Mouse (Mus musculus) hindbrain, embryonic 10.5 days (tissue): ENCODE data around the gene Kif3b. TPM values are rescaled to one million over a fixed set of nuclear protein-coding genes. Genes with fewer than 3 reads are reported as not detected.
"Not testable (repeated sequence)": the region's sequence is repeated elsewhere in the genome, so short reads cannot be mapped to it uniquely, and the experiment has no call there.

Experiments
- DNase-seq: peaks from one replicate; pipeline ENCODE4 v3.0.0-alpha.2; 2017; ENCODE audit warnings: low spot score
- H3K27ac ChIP-seq: fragments of 300-500 bp; sonication (generic); 2 replicates; pipeline ENCODE4 v1.5.1; 2016; ENCODE audit warnings: mild to moderate bottlenecking, moderate library complexity
- H3K27me3 ChIP-seq: fragments of 300-500 bp; sonication (generic); 2 replicates; pipeline ENCODE4 v1.6.1; 2016; ENCODE audit warnings: mild to moderate bottlenecking; ENCODE audit not compliant: poor library complexity, insufficient read depth, severe bottlenecking
- H3K36me3 ChIP-seq: fragments of 300-500 bp; sonication (generic); 2 replicates; pipeline ENCODE4 v1.6.1; 2016; ENCODE audit warnings: mild to moderate bottlenecking, moderate library complexity
- H3K4me1 ChIP-seq: fragments of 300-500 bp; sonication (generic); replicated peaks from 2 replicates; pipeline ENCODE4 v1.6.1; 2016; ENCODE audit warnings: mild to moderate bottlenecking
- H3K4me3 ChIP-seq: fragments of 300-500 bp; sonication (generic); 2 replicates; pipeline ENCODE4 v1.5.1; 2016; ENCODE audit warnings: mild to moderate bottlenecking, moderate library complexity
- H3K9me3 ChIP-seq: fragments of 300-500 bp; sonication (generic); 2 replicates; pipeline ENCODE4 v1.6.1; 2016; ENCODE audit warnings: mild to moderate bottlenecking, moderate library complexity
- WGBS: fragments of 180-500 bp; shearing (Covaris S2); methylation state at CpG from one replicate; pipeline ENCODE4 v1.1.7; 2016; 5-methylcytosine and 5-hydroxymethylcytosine counted together
- polyA plus RNA-seq: library from polyadenylated mRNA; unstranded; fragments of >200 nt; fragmentation: Nextera tagmentation; extraction: Ambion mirVana; gene quantifications from 2 replicates; pipeline ENCODE4 v1.2.1, GENCODE M21; 2016

Gene Kif3b
- 7.3 and 9.3 TPM in 2 replicates for polyA plus RNA-seq

DNA sequence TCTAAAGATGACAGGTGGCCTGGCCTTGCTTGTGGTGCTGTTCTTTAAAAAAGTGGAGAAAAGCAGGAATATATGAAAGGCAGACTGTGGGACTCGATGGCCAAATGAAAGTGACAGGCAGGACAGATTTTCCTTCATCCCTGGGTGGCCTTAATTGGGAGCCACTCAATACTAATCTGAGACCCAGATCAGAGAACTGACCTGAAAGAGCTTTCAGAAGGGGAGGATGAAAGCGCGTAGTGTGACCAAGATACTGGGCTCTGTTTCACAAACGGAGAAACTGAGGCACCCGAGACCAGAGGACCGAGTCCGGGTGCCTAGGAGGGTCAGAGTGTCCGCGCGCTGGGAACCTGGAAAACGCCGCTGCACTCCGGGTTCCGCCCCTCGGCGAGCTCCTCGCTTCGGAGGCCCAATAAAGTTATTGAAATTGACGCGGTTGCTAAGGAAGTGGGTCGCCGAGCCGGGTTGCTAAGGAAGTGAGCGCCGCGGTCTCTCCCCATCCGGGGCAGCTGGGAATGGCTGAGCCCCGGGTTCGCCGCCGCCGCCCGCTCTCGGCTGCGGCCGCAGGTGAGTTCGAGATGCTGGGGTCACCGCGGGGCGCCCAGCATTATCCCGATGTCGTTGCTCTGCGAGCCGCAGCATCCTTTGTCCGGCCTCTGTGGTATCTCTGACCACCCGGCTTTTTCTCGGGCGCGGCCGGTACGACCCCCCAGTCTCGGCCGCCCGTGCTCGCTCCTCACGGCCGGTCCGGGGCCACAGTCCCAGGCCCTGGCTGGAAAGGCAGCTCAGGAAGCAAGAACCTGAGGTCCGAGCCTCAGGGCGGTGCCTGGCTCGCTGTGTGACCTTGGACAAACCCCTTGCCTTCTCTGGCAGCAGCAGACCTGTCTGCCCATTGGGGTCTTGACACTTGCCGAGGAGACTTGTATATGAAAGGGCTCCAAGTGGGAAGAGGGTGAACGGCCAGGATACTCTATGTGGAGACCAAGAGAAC is at the start of gene Kif3b:
Gene Kif3b (plus strand): TSS at position 476 of the 991 bp plus-strand sequence.
- no peaks in the 10 kb centered on the region for H3K9me3 ChIP-seq
- H3K4me3 ChIP-seq = peak within 1 kb of the TSS; percentile 99
- under 1% methylated on average over 63 of the region's 63 CpGs for WGBS
- no peaks in the 10 kb centered on the region; the same call in 1 of the 2 replicates for H3K36me3 ChIP-seq
- DNase-seq = peak; percentile 91
- H3K27me3 ChIP-seq = no peaks in the 10 kb centered on the region
- H3K4me1 ChIP-seq = peaks cover 25% of the 10 kb centered on the region
- peak within 1 kb of the TSS; percentile 92 for H3K27ac ChIP-seq

DNA sequence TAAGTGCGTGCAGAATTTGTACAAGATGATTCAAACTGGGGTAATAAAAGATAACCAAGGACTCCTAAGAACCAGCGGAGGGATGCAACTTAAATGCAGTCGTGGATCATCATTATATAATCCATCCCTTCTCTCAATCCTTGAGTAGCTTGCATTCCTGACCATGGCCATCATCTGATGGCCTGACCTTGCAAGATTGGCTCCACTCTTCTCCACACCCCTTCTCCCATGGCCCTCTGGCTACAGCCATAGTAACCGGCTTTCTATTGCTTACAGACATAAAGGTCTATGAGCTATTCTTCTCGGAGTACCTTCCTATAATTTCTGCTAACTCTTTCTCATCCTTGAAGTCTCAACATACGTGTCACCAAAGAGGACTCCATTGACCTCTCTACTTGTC is 49.1 kb upstream of the Kif3b start:
- H3K9me3 ChIP-seq = no peaks in the 10 kb centered on the region
- peak overlapping the region; percentile 80 for H3K4me3 ChIP-seq
- peaks cover 46% of the 10 kb centered on the region for H3K36me3 ChIP-seq
- H3K27me3 ChIP-seq = no peaks in the 10 kb centered on the region
- 70% methylated on average over 6 of the region's 6 CpGs for WGBS
- H3K27ac ChIP-seq = peak overlapping the region; percentile 99
- peaks cover 44% of the 10 kb centered on the region for H3K4me1 ChIP-seq
- DNase-seq = no peak

- H3K27ac ChIP-seq = no peak overlapping the region
- DNase-seq = no peak
- H3K36me3 ChIP-seq = peaks cover 86% of the 10 kb centered on the region
- H3K4me3 ChIP-seq = no peak overlapping the region
- no peaks in the 10 kb centered on the region for H3K27me3 ChIP-seq
- no peaks in the 10 kb centered on the region for H3K9me3 ChIP-seq
- no peaks in the 10 kb centered on the region for H3K4me1 ChIP-seq
- WGBS = 96% methylated on average over 5 of the region's 5 CpGs
Measured at GRCm38 (mm10) chr2:153249751-153250150, 41.5 kb upstream of the Kif3b start.

DNA sequence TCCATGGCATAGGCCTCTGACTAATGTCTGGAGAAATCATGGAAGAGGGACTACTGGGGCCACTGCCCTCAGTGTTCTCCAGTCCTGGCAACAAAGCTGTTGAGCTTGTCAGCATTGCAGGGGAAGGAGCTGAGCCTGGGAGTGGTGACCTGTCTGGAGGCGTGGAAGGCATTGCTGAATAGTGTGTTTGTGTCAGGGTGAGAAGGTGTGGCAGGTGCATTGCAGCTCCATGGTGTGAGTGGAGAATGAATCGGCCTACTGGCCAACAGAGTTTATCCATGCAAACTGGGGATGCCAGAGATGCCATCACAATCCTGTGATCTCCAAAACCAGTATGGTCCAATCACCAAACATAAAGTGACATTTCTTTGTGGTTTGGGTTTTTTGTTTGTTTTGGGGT is 34.6 kb upstream of the Kif3b start:
- WGBS = 90% methylated on average over 2 of the region's 2 CpGs
- Histone ChIP-seq H3K36me3 (peaks cover 76% of the 10 kb centered on the region), H3K4me3 (no peak overlapping the region), H3K27me3 (no peaks in the 10 kb centered on the region), H3K4me1 (no peaks in the 10 kb centered on the region), H3K27ac (no peak overlapping the region), H3K9me3 (no peaks in the 10 kb centered on the region)
- DNase-seq = no peak

DNA sequence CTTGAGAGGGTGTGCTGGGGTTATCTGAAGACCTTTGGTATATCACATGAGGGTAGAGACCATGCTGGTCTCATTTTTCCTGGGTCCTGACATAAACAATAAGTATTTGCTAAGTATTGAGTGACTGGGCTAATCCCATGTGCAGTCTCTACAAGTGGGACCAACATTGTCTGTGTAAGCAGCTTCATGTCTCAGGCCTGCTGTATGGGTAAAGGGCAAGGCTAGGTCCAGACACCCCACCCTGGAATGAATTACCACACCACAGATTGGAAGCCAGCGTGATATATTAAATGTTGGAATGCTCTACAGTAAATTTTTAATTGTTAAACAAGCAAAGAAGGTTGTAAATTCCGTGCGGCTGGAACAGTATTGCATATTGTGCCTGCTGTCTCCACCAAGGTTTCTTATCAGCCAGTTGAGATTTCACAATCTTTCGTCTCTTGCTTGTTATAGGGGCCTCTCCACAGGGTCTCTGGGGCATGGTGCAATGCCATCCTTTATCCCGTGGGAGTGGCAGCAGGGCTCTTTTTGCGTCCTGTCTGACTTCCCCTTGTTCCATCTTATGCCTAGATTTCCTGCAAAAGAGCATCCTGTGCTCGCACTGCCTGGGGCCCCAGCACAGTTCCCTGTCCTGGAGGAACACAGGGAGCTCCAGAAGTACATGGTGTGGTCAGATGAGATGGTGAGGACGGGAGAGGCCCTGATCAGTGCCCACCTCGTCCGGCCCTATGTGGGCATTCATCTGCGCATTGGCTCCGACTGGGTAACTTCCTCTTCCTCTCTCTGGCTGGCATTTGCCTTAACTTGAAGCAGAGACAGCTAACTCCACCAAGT is 32.0 kb upstream of the Kif3b start:
- Histone ChIP-seq H3K4me3 (no peak overlapping the region), H3K27me3 (no peaks in the 10 kb centered on the region), H3K4me1 (no peaks in the 10 kb centered on the region), H3K36me3 (peaks cover 77% of the 10 kb centered on the region), H3K27ac (no peak overlapping the region), H3K9me3 (no peaks in the 10 kb centered on the region)
- DNase-seq = no peak
- WGBS = 88% methylated on average over 12 of the region's 12 CpGs

DNA sequence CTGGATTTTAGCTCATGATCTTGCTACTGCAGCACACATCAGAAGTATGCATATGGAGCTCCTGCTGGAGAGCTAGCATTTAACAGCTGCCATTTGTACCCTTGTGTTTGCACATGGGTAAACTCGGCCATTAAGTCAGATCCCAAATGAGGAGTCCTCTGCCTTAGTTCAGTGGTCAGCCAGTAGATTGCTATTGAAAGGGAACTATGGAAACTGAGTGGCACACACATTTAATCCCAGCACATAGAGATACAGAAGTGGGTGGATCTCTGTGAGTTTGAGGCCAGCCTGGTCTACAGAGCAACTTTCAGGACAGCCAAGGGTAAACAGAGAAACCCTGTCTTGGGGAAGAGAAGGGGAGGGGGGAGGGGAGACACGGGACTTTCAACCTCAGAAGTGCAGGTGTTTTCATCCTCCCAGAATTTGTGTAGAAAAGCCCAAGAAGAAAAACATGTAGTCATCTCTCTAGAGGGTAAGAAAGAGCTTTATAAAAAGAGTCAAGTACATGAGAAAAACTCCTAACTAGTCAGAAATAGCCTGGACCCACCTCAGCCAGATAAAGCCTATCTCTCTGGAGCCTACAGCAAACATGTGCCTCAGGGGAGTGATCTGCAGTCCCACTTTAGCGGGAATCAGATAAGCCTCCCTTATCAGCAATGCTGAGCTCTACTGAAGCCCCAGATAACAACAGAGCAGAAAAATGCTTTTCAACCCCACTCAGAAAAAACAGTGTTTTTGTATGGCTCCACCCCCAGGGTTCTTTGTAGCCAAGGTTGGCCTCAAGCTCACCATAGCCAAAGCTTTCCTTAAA is 31.1 kb upstream of the Kif3b start:
- H3K27me3 ChIP-seq = no peaks in the 10 kb centered on the region
- 73% methylated on average over 3 of the region's 3 CpGs for WGBS
- H3K9me3 ChIP-seq = no peaks in the 10 kb centered on the region
- H3K4me1 ChIP-seq = no peaks in the 10 kb centered on the region
- DNase-seq = no peak
- peaks cover 77% of the 10 kb centered on the region for H3K36me3 ChIP-seq
- H3K4me3 ChIP-seq = no peak overlapping the region
- no peak overlapping the region for H3K27ac ChIP-seq

DNA sequence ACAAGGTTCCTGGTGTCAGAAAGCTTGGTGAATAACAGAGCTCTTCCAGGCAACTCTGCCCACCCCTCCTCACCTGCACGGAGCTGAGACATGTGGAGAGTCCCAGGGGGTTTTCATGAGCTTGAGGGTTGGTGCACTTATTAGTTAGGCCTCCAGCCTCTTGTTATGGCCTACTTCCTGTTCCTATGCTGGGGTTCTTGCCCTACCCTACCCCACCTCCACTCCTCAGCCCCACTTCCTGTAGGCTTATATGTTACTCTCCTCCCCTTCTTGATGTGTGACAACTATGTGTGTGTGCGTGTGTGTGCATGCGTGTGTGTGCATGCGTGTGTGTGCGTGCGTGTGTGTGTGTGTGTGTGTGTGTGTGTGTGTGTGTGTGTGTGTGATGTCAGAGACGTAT is 28.2 kb upstream of the Kif3b start:
- Histone ChIP-seq H3K27me3 (no peaks in the 10 kb centered on the region), H3K36me3 (peaks cover 93% of the 10 kb centered on the region), H3K27ac (no peak overlapping the region), H3K4me3 (no peak overlapping the region), H3K4me1 (no peaks in the 10 kb centered on the region), H3K9me3 (no peaks in the 10 kb centered on the region)
- WGBS = 90% methylated on average over 7 of the region's 7 CpGs
- DNase-seq = no peak

DNA sequence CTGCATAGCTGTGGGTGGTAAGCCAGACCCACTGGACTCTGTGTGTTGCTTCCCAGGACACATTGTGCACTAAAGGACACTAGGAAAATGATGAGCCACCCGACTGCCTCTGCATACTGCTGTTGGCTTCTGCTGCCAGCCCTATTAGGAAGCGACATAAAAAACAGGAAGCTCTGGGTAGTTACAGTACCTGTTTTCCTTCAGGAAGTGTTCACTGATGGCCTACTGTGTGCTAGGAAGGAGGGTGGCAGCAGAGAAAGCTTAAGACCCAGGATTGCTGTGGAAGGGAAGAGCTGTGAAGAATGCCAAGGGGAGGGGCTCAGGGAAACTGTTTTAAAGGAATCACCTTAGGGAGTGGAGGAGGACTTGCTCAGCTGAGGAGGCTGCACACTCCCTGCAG is 23.9 kb upstream of the Kif3b start:
- Histone ChIP-seq H3K27me3 (no peaks in the 10 kb centered on the region), H3K4me3 (no peak overlapping the region), H3K27ac (no peak overlapping the region), H3K4me1 (0 out of 2 replicates have a peak, but pooled peaks cover 2% of the 10 kb centered on the region), H3K36me3 (peaks cover 52% of the 10 kb centered on the region), H3K9me3 (no peaks in the 10 kb centered on the region)
- 89% methylated on average over 2 of the region's 2 CpGs for WGBS
- DNase-seq = no peak

GRCm38 (mm10) chr2:153270231-153270915 is 20.8 kb upstream of the Kif3b start:
- 78% methylated on average over 8 of the region's 8 CpGs for WGBS
- not testable (repeated sequence) for H3K27ac ChIP-seq

GRCm38 (mm10) chr2:153274200-153274918 is 16.9 kb upstream of the Kif3b start:
- H3K27ac ChIP-seq, H3K27me3 ChIP-seq, H3K4me3 ChIP-seq, H3K36me3 ChIP-seq, H3K9me3 ChIP-seq, DNase-seq: not testable (repeated sequence)
- WGBS = 81% methylated on average over 6 of the region's 6 CpGs
- H3K4me1 ChIP-seq = peaks cover 11% of the 10 kb centered on the region

More at GRCm38 (mm10) chr2:153270231-153270915, 20.8 kb upstream of the Kif3b start:
- H3K4me3 ChIP-seq, H3K9me3 ChIP-seq, DNase-seq, H3K27me3 ChIP-seq: not testable (repeated sequence)
- Histone ChIP-seq H3K4me1 (peaks cover 11% of the 10 kb centered on the region), H3K36me3 (peaks cover 22% of the 10 kb centered on the region)

GRCm38 (mm10) chr2:153274919-153275247 is 16.3 kb upstream of the Kif3b start:
- no peaks in the 10 kb centered on the region for H3K9me3 ChIP-seq
- no peak overlapping the region for H3K4me3 ChIP-seq
- no peak for DNase-seq
- 77% methylated on average over 6 of the region's 6 CpGs for WGBS
- H3K4me1 ChIP-seq = peaks cover 10% of the 10 kb centered on the region
- H3K27ac ChIP-seq = no peak overlapping the region
- H3K36me3 ChIP-seq = no peaks in the 10 kb centered on the region
- H3K27me3 ChIP-seq = no peaks in the 10 kb centered on the region
